In genomic region chr2:163640493-163640892, GRCm38 (mm10) we compare ENCODE assay signal across 13 mouse cellular contexts. TPM values are rescaled to one million over a fixed set of nuclear protein-coding genes. Genes with fewer than 3 reads are reported as not detected.
DNase-seq lines count a peak whose midpoint lies in the region; ATAC-seq and TF ChIP-seq lines count a peak whose summit lies in the region.
"Had no signal": no experiment of that assay in that cellular context is flagged by ENCODE, and none has a peak within 500 bp of the region (broad histone marks: within the 10 kb centered on the region; RNA-seq: fewer than 3 reads in every experiment).

No protein-coding gene starts in this region.

- TF ChIP-seq CTCF in intestine, postnatal 0 days (IDR thresholded peaks at IDR 0.05; ENCODE audit: low read depth) = peak; percentile 62

- peaks cover 16% of the 10 kb centered on the region for H3K36me3 ChIP-seq in intestine, postnatal 0 days (ENCODE audit: control insufficient read depth, insufficient read depth)
- peaks cover 6% of the 10 kb centered on the region; the same call in 1 of the 2 replicates for H3K36me3 ChIP-seq in intestine, embryonic 16.5 days (ENCODE audit: control insufficient read depth, insufficient read depth, low read length)
- peaks cover 65% of the 10 kb centered on the region for H3K36me3 ChIP-seq in liver, embryonic 13.5 days

- peak overlapping the region; percentile 45; the same call in 1 of the 2 replicates for H3K4me2 ChIP-seq in intestine, postnatal 0 days (replicated peaks; ENCODE audit: low read depth)
- no peak overlapping the region for H3K4me2 ChIP-seq in intestine, embryonic 16.5 days (ENCODE audit: low read depth, low read length)
- H3K4me2 ChIP-seq in liver, embryonic 13.5 days = peak overlapping the region; percentile 84
- H3K4me2 ChIP-seq: forebrain, embryonic 15.5 days had no signal

- no peaks in the 10 kb centered on the region for H3K9me3 ChIP-seq in intestine, postnatal 0 days (ENCODE audit: control insufficient read depth)
- no peaks in the 10 kb centered on the region for H3K9me3 ChIP-seq in intestine, embryonic 16.5 days (ENCODE audit: control insufficient read depth, low read length)
- no peaks in the 10 kb centered on the region for H3K9me3 ChIP-seq in liver, embryonic 13.5 days (replicated peaks)
- H3K9me3 ChIP-seq: forebrain, embryonic 15.5 days had no signal

- no peak overlapping the region for H3K27ac ChIP-seq in intestine, postnatal 0 days (ENCODE audit: low read depth, low read length)
- no peak overlapping the region for H3K27ac ChIP-seq in intestine, embryonic 16.5 days (ENCODE audit: low read length)
- H3K27ac ChIP-seq in liver, embryonic 13.5 days = peak overlapping the region; percentile 100
- H3K27ac ChIP-seq: forebrain, embryonic 15.5 days had no signal

- 61% methylated on average over 3 of the region's 3 CpGs for WGBS in intestine, postnatal 0 days
- 79% methylated on average over 3 of the region's 3 CpGs for WGBS in intestine, embryonic 16.5 days
- WGBS in liver, embryonic 13.5 days (ENCODE audit: insufficient replicate concordance) = 57% methylated on average over 3 of the region's 3 CpGs

- ATAC-seq in intestine, postnatal 0 days = no peak
- no peak for ATAC-seq in intestine, embryonic 16.5 days
- no peak for ATAC-seq in liver, embryonic 13.5 days (ENCODE audit: low read depth)
- ATAC-seq: forebrain, embryonic 15.5 days had no signal

- no peak overlapping the region for H3K9ac ChIP-seq in intestine, postnatal 0 days (ENCODE audit: low read depth, low read length)
- H3K9ac ChIP-seq in intestine, embryonic 16.5 days (ENCODE audit: low read depth, low read length) = no peak overlapping the region
- peak overlapping the region; percentile 98; the same call in 1 of the 2 replicates for H3K9ac ChIP-seq in liver, embryonic 13.5 days
- H3K9ac ChIP-seq: forebrain, embryonic 15.5 days had no signal

- peaks cover 15% of the 10 kb centered on the region; the same call in 1 of the 2 replicates for H3K4me1 ChIP-seq in intestine, postnatal 0 days (replicated peaks; ENCODE audit: control insufficient read depth, insufficient read depth, low read length)
- peaks cover 46% of the 10 kb centered on the region for H3K4me1 ChIP-seq in intestine, embryonic 16.5 days (ENCODE audit: control insufficient read depth, insufficient read depth, low read length)
- peaks cover 70% of the 10 kb centered on the region for H3K4me1 ChIP-seq in liver, embryonic 13.5 days (replicated peaks)

- no peak overlapping the region for H3K4me3 ChIP-seq in intestine, postnatal 0 days (ENCODE audit: low read depth, low read length)
- no peak overlapping the region for H3K4me3 ChIP-seq in intestine, embryonic 16.5 days (ENCODE audit: low read length)
- H3K4me3 ChIP-seq in liver, embryonic 13.5 days (replicated peaks) = peak overlapping the region; percentile 90
- H3K4me3 ChIP-seq: forebrain, embryonic 15.5 days; myocyte had no signal

- DNase-seq in 3T3-L1 (ENCODE audit: low read depth, low spot score) (peak; percentile 39), A20 (ENCODE audit: low read depth, low spot score) (peak; percentile 36)
- DNase-seq in liver, embryonic 13.5 days = no peak
- DNase-seq in adrenal gland, postnatal 14 days = no peak
- DNase-seq in layer of hippocampus, postnatal 36 days = no peak
- DNase-seq: adrenal gland, adult 8-10 months; cerebellum, adult 11-12 months; kidney, adult 9 months; lung, postnatal 14 days had no signal

- H3K27me3 ChIP-seq in intestine, postnatal 0 days (replicated peaks; ENCODE audit: control insufficient read depth, insufficient read depth, low read length) = no peaks in the 10 kb centered on the region
- H3K27me3 ChIP-seq in intestine, embryonic 16.5 days (replicated peaks; ENCODE audit: control insufficient read depth, insufficient read depth, low read length) = no peaks in the 10 kb centered on the region
- H3K27me3 ChIP-seq in liver, embryonic 13.5 days = no peaks in the 10 kb centered on the region
- H3K27me3 ChIP-seq: forebrain, embryonic 15.5 days had no signal

RNA-seq across cellular contexts. Expression of gene Serinc3, which starts 4.4 kb away (rescaled TPM):
- polyA plus RNA-seq in intestine, postnatal 0 days (2015; fragmentation: Nextera tagmentation; extraction: Ambion mirVana) = 61.3 and 68.5 TPM in 2 replicates
- polyA plus RNA-seq in intestine, embryonic 16.5 days (2015; fragmentation: Nextera tagmentation; extraction: Ambion mirVana) = 55.4 and 57.1 TPM in 2 replicates
- 112 and 130 TPM in 2 replicates for polyA plus RNA-seq in liver, embryonic 13.5 days (2015; fragmentation: Nextera tagmentation; extraction: Ambion mirVana)
- 390 and 468 TPM in 2 replicates for total RNA-seq in adrenal gland, postnatal 14 days (2021)
- 100 to 1,000 TPM; 177 to 202 TPM for total RNA-seq in layer of hippocampus, postnatal 36 days (2021)

RNA-seq across cellular contexts. Expression of gene Pkig, which starts 17.7 kb away (rescaled TPM):
- polyA plus RNA-seq in intestine, postnatal 0 days (2015; fragmentation: Nextera tagmentation; extraction: Ambion mirVana) = 114 and 116 TPM in 2 replicates
- polyA plus RNA-seq in intestine, embryonic 16.5 days (2015; fragmentation: Nextera tagmentation; extraction: Ambion mirVana) = 115 and 122 TPM in 2 replicates
- polyA plus RNA-seq in liver, embryonic 13.5 days (2015; fragmentation: Nextera tagmentation; extraction: Ambion mirVana) = 122 and 139 TPM in 2 replicates
- total RNA-seq in adrenal gland, postnatal 14 days (2021) = 44.2 and 46.9 TPM in 2 replicates
- 10 to 100 TPM; 86.8 to 92.5 TPM for total RNA-seq in layer of hippocampus, postnatal 36 days (2021)

RNA-seq across cellular contexts. Expression of gene Ttpal, which starts 38.4 kb away (rescaled TPM):
- 10.4 and 10.9 TPM in 2 replicates for polyA plus RNA-seq in intestine, postnatal 0 days (2015; fragmentation: Nextera tagmentation; extraction: Ambion mirVana)
- polyA plus RNA-seq in intestine, embryonic 16.5 days (2015; fragmentation: Nextera tagmentation; extraction: Ambion mirVana) = 22.2 and 22.9 TPM in 2 replicates
- 13.9 and 15.9 TPM in 2 replicates for polyA plus RNA-seq in liver, embryonic 13.5 days (2015; fragmentation: Nextera tagmentation; extraction: Ambion mirVana)
- 29.9 and 33.4 TPM in 2 replicates for total RNA-seq in adrenal gland, postnatal 14 days (2021)
- total RNA-seq in layer of hippocampus, postnatal 36 days (2021) = 10 to 100 TPM; 53.0 to 54.7 TPM

Comparison
In these comparisons a context has a peak if more than half of its experiments do, and no peak if none do; other contexts are left out.
1. DNase-seq: peak in 3T3-L1 (single experiment) and A20 (single experiment); none in liver, embryonic 13.5 days (single experiment), adrenal gland, postnatal 14 days (single experiment) and layer of hippocampus, postnatal 36 days (0 of 2).